Mouse (Mus musculus) liver, embryonic 11.5 days (tissue): Measurements from ENCODE around the gene Phf7. TPM values are rescaled to one million over a fixed set of nuclear protein-coding genes. Genes with fewer than 3 reads are reported as not detected.
A peak's percentile ranks its signal among the peaks of the same experiment; 100 is the strongest.

Experiments used
- ATAC-seq: fragments of 200-750 bp; cut with Nextera tagmentation; replicated peaks from 2 replicates; pipeline ENCODE4 v1.8.0; 2017; ENCODE audit warnings: moderate number of reproducible peaks, mild to moderate bottlenecking, moderate TSS enrichment, moderate library complexity; ENCODE audit not compliant: low FRiP score
- DNase-seq: peaks from one replicate; pipeline ENCODE4 v3.0.0-alpha.2; 2017; ENCODE audit warnings: low spot score
- H3K27ac ChIP-seq: fragments of 300-500 bp; sonication (generic); 2 replicates; pipeline ENCODE4 v1.5.1; 2014; ENCODE audit warnings: mild to moderate bottlenecking, low read depth, low read length, control low read depth
- H3K27me3 ChIP-seq: fragments of 300-500 bp; sonication (generic); replicated peaks from 2 replicates; pipeline ENCODE4 v1.6.1; 2014; ENCODE audit warnings: low read length, mixed read lengths; ENCODE audit not compliant: control insufficient read depth, insufficient read depth
- H3K36me3 ChIP-seq: fragments of 300-500 bp; sonication (generic); 2 replicates; pipeline ENCODE4 v1.6.1; 2014; ENCODE audit warnings: mild to moderate bottlenecking, low read length, moderate library complexity, mixed read lengths; ENCODE audit not compliant: control insufficient read depth, insufficient read depth
- H3K4me1 ChIP-seq: fragments of 300-500 bp; sonication (generic); replicated peaks from 2 replicates; pipeline ENCODE4 v1.6.1; 2014; ENCODE audit warnings: low read length, mixed read lengths; ENCODE audit not compliant: control insufficient read depth, insufficient read depth
- H3K4me2 ChIP-seq: fragments of 300-500 bp; sonication (generic); 2 replicates; pipeline ENCODE4 v1.6.1; 2014; ENCODE audit warnings: mild to moderate bottlenecking, control low read depth, moderate library complexity
- H3K4me3 ChIP-seq: fragments of 300-500 bp; sonication (generic); 2 replicates; pipeline ENCODE4 v1.5.1; 2014; ENCODE audit warnings: low read depth, low read length, control low read depth
- H3K9ac ChIP-seq: fragments of 300-500 bp; sonication (generic); 2 replicates; pipeline ENCODE4 v1.6.1; 2014; ENCODE audit warnings: low read depth, low read length, control low read depth
- H3K9me3 ChIP-seq: fragments of 300-500 bp; sonication (generic); 2 replicates; pipeline ENCODE4 v1.6.1; 2016; ENCODE audit warnings: low read length, inconsistent platforms, mixed read lengths; ENCODE audit not compliant: control insufficient read depth
- WGBS: fragments of 180-500 bp; shearing (Covaris S2); extraction: QIAGEN DNeasy Blood & Tissue Kit; methylation state at CpG from one replicate; pipeline ENCODE4 v1.1.7; 2014; 5-methylcytosine and 5-hydroxymethylcytosine counted together
- polyA plus RNA-seq: library from polyadenylated mRNA; unstranded; fragments of >200 nt; fragmentation: Nextera tagmentation; extraction: Ambion mirVana; gene quantifications from 2 replicates; pipeline ENCODE4 v1.2.1, GENCODE M21; 2014

The Phf7 gene
- 14.9 and 15.0 TPM in 2 replicates for polyA plus RNA-seq

DNA sequence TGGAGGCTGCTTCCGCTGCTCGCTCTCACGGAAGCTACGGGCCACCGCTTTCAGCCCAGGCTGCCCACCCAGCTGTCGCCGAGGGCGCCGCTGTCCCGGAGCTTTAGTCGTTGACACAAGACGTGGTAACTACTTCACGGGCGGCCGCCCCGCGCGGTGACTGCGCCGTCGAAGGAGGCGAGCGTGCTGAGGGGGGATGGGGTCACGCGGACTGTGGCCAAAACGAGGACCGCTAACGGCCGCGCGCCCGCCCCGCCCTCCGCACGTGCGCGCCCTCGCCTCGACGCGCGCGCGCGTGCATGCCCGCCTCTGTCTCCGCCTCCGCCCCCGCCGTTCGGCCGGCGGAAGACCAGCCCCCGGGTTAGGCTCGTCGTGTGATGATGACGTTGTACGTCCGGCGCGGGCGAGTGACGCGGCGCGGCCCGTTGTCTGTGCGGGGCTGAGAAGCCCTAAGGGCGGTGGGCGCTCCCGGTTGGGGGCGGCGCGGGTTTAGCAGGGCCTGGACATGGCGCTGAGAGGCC is at the start of gene Phf7, which contains the start of gene Bap1:
TSS of gene Phf7 (minus strand) at position 234 of the 521 bp plus-strand sequence.
TSS of gene Bap1 (plus strand) at position 367 of the 521 bp plus-strand sequence.
- ATAC-seq (peak; percentile 87), DNase-seq (peak; percentile 97)
- Histone ChIP-seq H3K4me3 (peak within 1 kb of the TSS; percentile 71), H3K36me3 (peaks cover 28% of the 10 kb centered on the region), H3K9me3 (no peaks in the 10 kb centered on the region), H3K9ac (peak within 1 kb of the TSS; percentile 81), H3K4me1 (peaks cover 14% of the 10 kb centered on the region), H3K4me2 (peak within 1 kb of the TSS; percentile 81), H3K27me3 (no peaks in the 10 kb centered on the region), H3K27ac (peak within 1 kb of the TSS; percentile 91)
- WGBS, result under 1% methylated on average over 72 of the region's 75 CpGs

DNA sequence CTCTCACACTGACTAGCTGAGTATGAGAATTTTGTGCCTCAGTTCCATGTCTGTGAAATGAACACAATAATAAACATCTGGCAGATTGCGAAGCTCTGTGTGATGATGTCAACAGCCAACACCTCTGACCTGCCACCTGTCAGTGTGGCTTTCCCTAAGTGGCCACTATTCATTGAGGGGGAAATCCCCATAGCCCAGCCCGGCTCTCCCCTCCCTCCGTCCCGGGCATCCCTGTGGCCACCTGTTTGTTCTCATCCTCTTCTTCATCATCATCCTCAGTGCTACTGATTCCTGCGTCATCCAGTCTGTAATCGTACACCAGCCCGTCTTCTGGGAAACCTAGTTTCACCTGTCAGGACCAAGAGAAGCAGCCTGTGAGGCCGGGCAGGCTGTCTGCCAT is 34.6 kb upstream of the Phf7 start:
- no peak overlapping the region for H3K27ac ChIP-seq
- no peak overlapping the region for H3K4me3 ChIP-seq
- H3K9ac ChIP-seq, result no peak overlapping the region
- no peaks in the 10 kb centered on the region for H3K4me1 ChIP-seq
- H3K9me3 ChIP-seq, result no peaks in the 10 kb centered on the region
- no peaks in the 10 kb centered on the region for H3K36me3 ChIP-seq
- no peak for ATAC-seq
- no peak for DNase-seq
- 80% methylated on average over 8 of the region's 8 CpGs for WGBS
- H3K27me3 ChIP-seq, result peaks cover 2% of the 10 kb centered on the region; the same call in 1 of the 2 replicates
- H3K4me2 ChIP-seq, result no peak overlapping the region

GRCm38 (mm10) chr14:31272164-31272563 is 21.0 kb upstream of the Phf7 start:
- ATAC-seq (peak; percentile 54; the same call in 1 of the 2 replicates), DNase-seq (peak; percentile 72)
- Histone ChIP-seq H3K27me3 (no peaks in the 10 kb centered on the region; the same call in 1 of the 2 replicates), H3K9me3 (no peaks in the 10 kb centered on the region), H3K4me1 (peaks cover 6% of the 10 kb centered on the region; the same call in 1 of the 2 replicates), H3K9ac (no peak overlapping the region), H3K36me3 (no peaks in the 10 kb centered on the region), H3K4me2 (no peak overlapping the region), H3K27ac (no peak overlapping the region), H3K4me3 (no peak overlapping the region)
- WGBS, result 25% methylated on average over 7 of the region's 7 CpGs

DNA sequence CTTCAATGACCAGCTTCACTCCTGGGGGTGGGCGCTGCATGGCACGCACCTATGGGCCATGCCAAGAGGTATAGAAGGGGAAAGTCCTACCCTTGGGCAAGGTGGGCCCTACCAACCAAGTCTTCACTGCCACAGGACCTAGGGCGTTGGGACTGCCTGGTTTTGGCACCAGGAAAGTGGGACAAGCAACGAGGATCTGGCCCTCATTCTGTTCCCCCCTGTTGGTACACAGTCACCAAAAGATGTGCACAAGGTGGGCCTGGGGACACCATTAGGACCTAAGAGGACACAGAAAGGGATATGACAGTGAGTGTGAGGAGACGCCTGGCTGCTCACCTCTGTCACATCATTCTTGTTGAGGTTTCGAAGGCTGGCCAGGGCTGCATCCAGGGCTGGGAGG is 20.0 kb upstream of the Phf7 start:
- Histone ChIP-seq H3K36me3 (no peaks in the 10 kb centered on the region), H3K9me3 (no peaks in the 10 kb centered on the region), H3K4me3 (no peak overlapping the region), H3K27me3 (no peaks in the 10 kb centered on the region; the same call in 1 of the 2 replicates), H3K4me2 (no peak overlapping the region), H3K4me1 (peaks cover 6% of the 10 kb centered on the region; the same call in 1 of the 2 replicates), H3K27ac (no peak overlapping the region), H3K9ac (no peak overlapping the region)
- WGBS, result 82% methylated on average over 6 of the region's 6 CpGs
- DNase-seq (no peak), ATAC-seq (no peak)

DNA sequence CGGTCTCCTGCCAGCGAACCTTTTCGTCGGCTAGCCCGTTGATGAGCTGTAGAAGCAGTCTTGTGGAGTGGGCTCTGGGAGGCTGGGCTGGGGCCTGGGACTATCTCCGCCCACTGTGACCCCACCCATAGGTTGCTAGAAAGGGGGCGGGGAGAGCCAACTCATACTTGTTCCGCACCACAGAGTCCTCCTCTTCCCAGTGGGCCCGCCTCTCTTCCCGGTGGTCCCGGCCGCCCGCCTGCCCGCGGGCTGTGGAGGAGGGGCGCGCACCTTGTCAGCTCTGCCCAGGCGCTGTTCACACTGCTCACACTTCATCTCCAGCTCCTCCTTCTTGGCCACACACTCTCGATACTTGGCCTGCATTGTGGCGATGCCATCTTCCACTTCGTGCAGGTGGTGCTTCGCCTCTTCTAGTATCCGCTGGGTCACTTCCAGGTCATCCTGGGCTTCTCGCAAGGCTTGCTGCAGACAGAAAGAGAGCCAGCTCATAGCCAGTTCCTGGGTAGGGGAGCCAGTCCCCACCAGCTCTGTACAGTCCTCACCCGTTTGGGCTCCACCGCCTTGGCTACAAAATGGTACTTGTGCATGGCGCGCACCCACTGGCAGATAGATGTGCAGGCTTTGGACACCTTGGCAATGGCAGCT is 18.5 kb upstream of the Phf7 start:
- H3K27ac ChIP-seq, result no peak overlapping the region
- H3K4me3 ChIP-seq, result peak overlapping the region; percentile 38
- no peaks in the 10 kb centered on the region; the same call in 1 of the 2 replicates for H3K27me3 ChIP-seq
- peaks cover 6% of the 10 kb centered on the region; the same call in 1 of the 2 replicates for H3K4me1 ChIP-seq
- H3K9ac ChIP-seq, result peak overlapping the region; percentile 46
- H3K36me3 ChIP-seq, result no peaks in the 10 kb centered on the region
- 16% methylated on average over 28 of the region's 28 CpGs for WGBS
- peak; percentile 64 for DNase-seq
- H3K9me3 ChIP-seq, result no peaks in the 10 kb centered on the region
- peak overlapping the region; percentile 66 for H3K4me2 ChIP-seq
- ATAC-seq, result peak; percentile 76

DNA sequence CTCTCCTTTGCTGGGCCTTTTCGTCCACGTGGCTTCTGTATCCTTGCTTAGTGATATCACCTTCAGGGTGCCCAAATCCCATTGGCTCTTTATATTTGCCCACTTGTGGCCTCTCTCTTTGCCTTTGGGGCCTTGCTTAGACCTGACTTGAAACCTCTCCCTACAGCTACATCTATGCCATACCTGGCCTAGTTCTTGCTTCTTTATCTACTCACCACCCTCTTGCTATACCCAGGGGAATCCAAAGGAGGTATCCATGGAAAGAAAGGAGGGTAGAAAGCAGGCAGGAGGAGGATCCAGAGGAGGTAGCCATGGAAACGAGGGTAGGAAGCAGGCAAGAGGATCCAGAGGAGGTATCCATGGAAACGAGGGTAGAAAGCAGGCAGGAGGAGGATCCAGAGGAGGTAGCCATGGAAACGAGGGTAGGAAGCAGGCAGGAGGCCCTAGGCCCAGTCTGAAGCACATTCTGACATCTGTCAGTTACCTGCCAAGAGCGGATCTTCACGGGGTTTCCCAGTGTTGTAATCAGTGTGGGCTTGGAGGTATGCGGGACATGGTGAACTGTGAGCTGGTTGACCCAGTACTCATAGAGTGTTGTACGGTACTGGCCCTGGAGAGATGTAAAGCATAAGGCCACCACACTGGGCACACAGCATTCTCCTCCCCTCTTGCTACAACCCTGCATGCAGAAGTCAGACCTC is 17.3 kb upstream of the Phf7 start:
- Histone ChIP-seq H3K36me3 (no peaks in the 10 kb centered on the region), H3K27me3 (no peaks in the 10 kb centered on the region; the same call in 1 of the 2 replicates), H3K4me1 (peaks cover 6% of the 10 kb centered on the region; the same call in 1 of the 2 replicates), H3K9ac (no peak overlapping the region), H3K4me2 (no peak overlapping the region; the same call in 1 of the 2 replicates), H3K9me3 (no peaks in the 10 kb centered on the region), H3K27ac (no peak overlapping the region), H3K4me3 (no peak overlapping the region)
- 74% methylated on average over 9 of the region's 9 CpGs for WGBS
- ATAC-seq (no peak), DNase-seq (no peak)

- WGBS, result 88% methylated on average over 11 of the region's 11 CpGs
- DNase-seq (no peak), ATAC-seq (no peak)
- peaks cover 6% of the 10 kb centered on the region; the same call in 1 of the 2 replicates for H3K4me1 ChIP-seq
- no peak overlapping the region for H3K4me2 ChIP-seq
- H3K9me3 ChIP-seq, result no peaks in the 10 kb centered on the region
- no peaks in the 10 kb centered on the region for H3K36me3 ChIP-seq
- H3K9ac ChIP-seq, result no peak overlapping the region
- no peak overlapping the region for H3K27ac ChIP-seq
- H3K27me3 ChIP-seq, result no peaks in the 10 kb centered on the region; the same call in 1 of the 2 replicates
- H3K4me3 ChIP-seq, result no peak overlapping the region
These were observed 16.5 kb upstream of the Phf7 start for GRCm38 (mm10) chr14:31267649-31268048.

DNA sequence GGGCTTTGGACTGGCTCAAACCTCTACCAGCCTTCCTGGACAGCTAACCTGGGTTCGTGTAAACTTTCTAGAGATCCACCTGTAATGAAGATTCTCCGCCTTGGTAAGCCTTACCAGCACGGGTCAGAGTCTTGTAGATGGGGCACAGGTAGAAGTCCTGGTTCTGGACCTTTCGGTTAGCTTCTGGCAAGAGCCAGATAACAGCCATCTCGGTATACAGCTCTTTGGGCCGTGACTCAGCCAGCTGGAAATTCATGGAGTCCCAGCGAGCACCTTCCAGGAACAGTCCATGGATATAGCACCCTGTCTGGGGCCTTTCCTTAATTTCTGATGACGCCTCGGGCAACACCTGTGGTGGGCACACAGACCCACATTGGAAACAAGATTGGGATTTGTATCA is 9.8 kb upstream of the Phf7 start:
- H3K27ac ChIP-seq, result peak overlapping the region; percentile 91

More for the DNA sequence above, 9.8 kb upstream of the Phf7 start:
- ATAC-seq (peak; percentile 48), DNase-seq (no peak)
- Histone ChIP-seq H3K9ac (peak overlapping the region; percentile 22; the same call in 1 of the 2 replicates), H3K4me1 (peaks cover 23% of the 10 kb centered on the region), H3K9me3 (no peaks in the 10 kb centered on the region), H3K4me2 (peak overlapping the region; percentile 60), H3K27me3 (no peaks in the 10 kb centered on the region), H3K36me3 (peaks cover 45% of the 10 kb centered on the region), H3K4me3 (peak overlapping the region; percentile 20; the same call in 1 of the 2 replicates)
- 85% methylated on average over 9 of the region's 9 CpGs for WGBS
